Mouse (Mus musculus) heart, postnatal 36 days (tissue): ENCODE measurements around the gene Acot1. TPM values are rescaled to one million over a fixed set of nuclear protein-coding genes. Genes with fewer than 3 reads are reported as not detected.
A peak's percentile ranks its signal among the peaks of the same experiment; 100 is the strongest.
"Not testable (repeated sequence)": the region's sequence is repeated elsewhere in the genome, so short reads cannot be mapped to it uniquely, and the experiment has no call there.

ENCODE experiments used
- DNase-seq, 2 experiments: peaks; one replicate each; pipeline ENCODE4 v3.0.0; 2021 to 2022
- intact Hi-C: fragments of 180-260 bp; cut with DNase I; formaldehyde crosslinking; loops from one replicate; pipeline ENCODE4 v1.15.1; 2025
- total RNA-seq, 2 experiments: library from RNA; stranded (reverse); gene quantifications; 2 replicates each; pipeline ENCODE4 v1.2.3; 2021

The Acot1 gene
- total RNA-seq, result 10 to 100 TPM; 75.0 to 91.8 TPM

DNA sequence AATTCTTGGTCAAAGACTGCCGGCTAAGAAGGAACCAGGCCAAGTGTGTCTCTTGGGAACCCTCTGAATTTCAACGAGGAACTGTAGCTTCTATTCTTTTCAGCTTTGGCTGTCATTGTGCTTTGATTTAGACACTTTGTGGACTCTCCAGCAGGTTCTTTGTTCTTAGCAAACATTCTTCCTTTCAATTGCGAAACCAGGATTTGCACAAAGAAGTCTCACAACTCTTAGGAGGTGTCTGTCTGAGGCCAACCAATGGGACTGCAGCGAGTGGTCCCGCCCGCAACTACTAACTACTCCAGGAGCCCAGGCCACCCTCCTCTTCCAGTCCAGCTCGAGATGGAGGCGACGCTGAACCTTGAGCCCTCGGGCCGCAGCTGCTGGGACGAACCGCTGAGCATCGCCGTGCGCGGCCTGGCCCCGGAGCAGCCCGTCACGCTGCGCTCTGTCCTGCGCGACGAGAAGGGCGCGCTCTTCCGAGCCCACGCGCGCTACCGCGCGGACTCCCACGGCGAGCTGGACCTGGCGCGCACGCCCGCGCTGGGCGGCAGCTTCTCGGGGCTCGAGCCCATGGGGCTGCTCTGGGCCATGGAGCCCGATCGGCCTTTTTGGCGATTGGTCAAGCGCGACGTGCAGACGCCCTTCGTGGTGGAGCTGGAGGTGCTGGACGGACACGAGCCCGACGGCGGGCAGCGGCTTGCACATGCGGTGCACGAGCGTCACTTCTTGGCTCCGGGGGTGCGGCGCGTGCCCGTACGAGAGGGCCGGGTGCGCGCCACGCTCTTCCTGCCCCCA is at the start of gene Acot1:
TSS of gene Acot1 (plus strand) at position 320 of the 795 bp plus-strand sequence.
- intact Hi-C loops, result not testable (repeated sequence)
- DNase-seq, result peak; percentile 68 to 78

- intact Hi-C loops, result no loop called here
Measured at GRCm38 (mm10) chr12:83965235-83965634, 44.1 kb upstream of the Acot1 start.

DNA sequence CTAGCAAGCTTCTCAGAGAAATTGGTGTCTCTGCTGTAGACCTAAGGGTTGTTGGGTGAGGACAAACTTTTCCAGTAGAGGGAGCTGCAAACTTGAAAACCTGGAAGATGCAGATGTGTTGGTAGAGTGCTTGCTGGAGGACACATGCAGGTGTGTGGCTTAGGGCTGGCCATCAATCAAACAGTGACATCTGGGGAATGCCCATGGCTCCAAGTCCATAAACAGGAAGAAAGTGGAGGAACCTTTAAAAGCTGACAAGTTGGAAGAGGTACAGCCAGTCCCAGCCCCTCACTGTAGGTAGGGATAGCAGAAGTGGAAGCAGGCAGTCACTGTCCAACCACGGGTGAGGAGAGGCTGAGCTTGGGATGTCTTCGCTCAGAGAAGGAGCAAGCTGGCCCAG is 37.2 kb upstream of the Acot1 start:
- DNase-seq, result peak; percentile 32 to 51
- intact Hi-C loops, result loop anchor here (1.0 kb wide), 1 partner anchor 89 kb away; no protein-coding TSS in a partner anchor

More at GRCm38 (mm10) chr12:83965235-83965634, 44.1 kb upstream of the Acot1 start:
- no peak for DNase-seq

DNA sequence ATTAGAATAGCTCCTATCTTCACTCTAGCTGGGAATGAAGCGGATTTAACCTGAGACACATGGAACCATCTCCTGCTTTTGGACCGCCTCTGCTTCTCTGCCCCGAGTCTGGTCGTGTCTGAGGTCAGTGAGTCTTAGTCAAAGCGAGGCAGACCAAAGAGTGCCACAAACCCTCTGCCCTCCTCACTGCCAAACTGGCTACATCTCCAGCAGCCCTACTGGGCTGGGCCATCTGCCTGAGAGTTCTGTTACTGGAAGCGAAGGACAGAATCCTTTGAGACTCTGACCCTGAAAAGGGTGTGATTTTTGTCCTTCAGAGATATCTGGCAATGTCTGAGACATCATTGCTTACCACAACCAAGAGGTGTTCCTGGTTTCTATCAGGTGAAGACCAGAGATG is 30.4 kb upstream of the Acot1 start:
- intact Hi-C loops, result no loop called here
- no peak for DNase-seq

- DNase-seq, result no peak
- intact Hi-C loops, result no loop called here
Measured at GRCm38 (mm10) chr12:83981615-83982014, 27.7 kb upstream of the Acot1 start.

- intact Hi-C loops, result no loop called here
- DNase-seq, result no peak
Measured at GRCm38 (mm10) chr12:83984752-83985151, 24.5 kb upstream of the Acot1 start, which contains the start of gene Heatr4. Heatr4 (minus strand) TSS chr12:83984852.

DNA sequence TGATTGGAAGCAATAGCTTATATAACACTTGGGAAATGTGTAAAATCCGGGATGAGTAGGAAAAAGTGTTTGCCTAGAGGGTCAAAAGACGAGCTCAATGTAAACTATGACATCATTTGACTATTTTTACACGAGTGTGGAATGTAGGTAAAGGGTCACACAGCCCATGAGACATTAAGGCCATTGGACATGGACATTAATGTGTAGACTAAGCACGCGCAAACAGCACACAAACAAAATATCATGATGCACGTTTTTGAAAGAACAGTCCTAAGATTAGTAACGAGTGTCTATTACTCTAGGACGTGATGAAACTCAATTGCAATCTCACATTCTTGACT is 22.1 kb upstream of the Acot1 start:
- intact Hi-C loops, result no loop called here
- no peak for DNase-seq

GRCm38 (mm10) chr12:83987583-83988441 is 21.5 kb upstream of the Acot1 start, which contains the start of gene Acot2:
Acot2 (plus strand) TSS chr12:83987861.
- peak; percentile 72 to 87 for DNase-seq
- intact Hi-C loops, result no loop called here

DNA sequence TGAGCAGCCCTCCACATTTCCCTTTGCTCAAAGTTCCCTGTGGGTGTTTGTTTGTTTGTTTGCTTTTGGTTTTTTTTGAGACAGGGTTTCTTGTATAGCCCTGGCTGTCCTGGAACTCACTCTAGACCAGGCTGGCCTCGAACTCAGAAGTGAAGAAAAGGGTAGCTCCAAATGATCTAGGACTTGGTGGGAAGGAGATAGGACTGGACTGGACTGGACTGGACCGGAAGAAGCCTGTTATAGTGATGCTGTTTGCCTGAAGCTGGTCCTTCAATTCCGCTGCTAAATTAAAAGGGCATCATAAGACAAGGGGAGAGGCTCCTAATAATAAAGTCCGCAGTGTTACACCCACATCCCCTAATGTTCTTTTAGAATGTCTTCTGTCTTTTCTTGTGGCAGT is 20.8 kb upstream of the Acot1 start:
- no peak for DNase-seq
- intact Hi-C loops, result no loop called here

GRCm38 (mm10) chr12:83989378-83989777 is 19.9 kb upstream of the Acot1 start:
- intact Hi-C loops, result no loop called here
- DNase-seq, result no peak

- DNase-seq, result no peak
- intact Hi-C loops, result no loop called here
Measured at GRCm38 (mm10) chr12:83997221-83997620, 12.1 kb upstream of the Acot1 start.

DNA sequence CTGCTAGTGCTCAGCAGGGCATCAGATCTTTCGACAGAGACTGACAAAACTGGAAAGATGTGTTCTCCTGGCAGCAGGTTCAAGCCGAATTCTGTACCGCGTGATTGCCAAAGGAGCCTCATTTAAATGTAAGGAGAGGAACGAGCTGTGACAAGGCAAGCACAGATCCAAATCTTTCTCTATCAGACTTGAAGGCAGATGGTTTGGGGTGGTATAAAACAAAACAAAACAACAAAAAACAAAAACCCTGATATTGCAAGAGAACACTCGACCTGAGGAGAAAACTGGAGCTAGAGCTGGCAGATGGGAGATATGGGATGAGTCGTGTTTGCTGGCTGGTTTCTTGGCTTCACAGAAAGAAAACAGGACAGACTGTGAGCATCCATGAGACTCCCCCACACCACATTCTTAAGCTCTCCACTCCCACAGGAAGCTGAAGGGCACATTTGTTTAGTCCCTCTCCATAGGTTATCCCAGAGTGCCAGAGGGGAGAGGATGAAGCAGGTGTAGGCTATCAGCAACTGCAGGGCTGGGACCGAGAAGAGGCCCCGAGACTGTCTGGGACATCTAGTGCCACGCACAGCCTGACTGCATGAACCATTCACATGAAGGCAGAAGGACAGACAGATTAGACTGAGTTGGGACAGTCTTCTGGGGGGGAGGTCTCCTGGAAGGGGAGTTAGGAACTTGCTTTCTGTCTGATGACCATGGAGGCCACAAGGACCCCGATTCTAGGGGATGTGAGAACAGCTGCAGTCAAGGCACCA is 10.8 kb upstream of the Acot1 start:
- no peak for DNase-seq
- intact Hi-C loops, result no loop called here

DNA sequence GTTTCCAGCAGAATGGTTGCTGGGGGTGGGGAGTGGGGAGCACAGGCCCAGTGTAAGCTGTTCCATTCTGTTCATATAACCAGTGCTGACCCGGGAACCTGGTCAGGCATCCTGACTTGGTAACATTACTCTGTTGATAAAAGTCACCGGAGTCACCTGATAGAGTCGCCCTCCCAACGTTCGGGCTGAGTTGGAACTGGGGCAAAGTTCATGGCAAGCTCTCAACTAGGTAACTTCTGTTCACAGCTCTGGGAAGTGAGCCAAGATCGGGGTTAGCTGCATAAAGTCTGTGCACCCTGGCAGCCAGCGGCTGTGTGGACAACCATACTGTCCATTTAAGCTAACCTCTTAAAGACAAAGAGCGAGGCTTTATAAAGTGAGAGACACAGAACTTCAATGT is 10.1 kb upstream of the Acot1 start:
- intact Hi-C loops, result not testable (repeated sequence)
- DNase-seq, result peak; percentile 52 to 71

DNA sequence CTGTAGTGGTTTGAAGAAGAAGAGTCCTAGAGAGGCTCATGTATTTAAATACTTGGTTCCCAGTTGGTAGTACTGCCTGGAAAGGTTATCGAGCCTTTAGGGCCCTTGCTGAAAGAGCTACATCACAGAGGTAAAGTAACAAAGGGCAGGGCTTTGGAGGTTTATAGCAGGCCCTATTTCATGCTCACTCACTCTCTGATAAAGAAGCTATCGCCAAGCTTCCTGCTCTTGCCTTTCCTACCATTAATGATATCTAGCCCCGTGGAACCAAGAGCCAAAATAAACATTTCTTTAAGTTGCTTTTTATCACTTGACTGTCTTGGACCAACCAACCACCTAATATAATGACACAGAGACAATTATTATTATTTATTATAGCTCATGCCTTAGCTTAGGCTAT is 8.9 kb upstream of the Acot1 start:
- intact Hi-C loops, result no loop called here
- DNase-seq, result no peak

- no peak for DNase-seq
- intact Hi-C loops, result no loop called here
Measured at GRCm38 (mm10) chr12:84003866-84004265, 5.4 kb upstream of the Acot1 start.

GRCm38 (mm10) chr12:84008251-84008650 is 1.0 kb upstream of the Acot1 start:
- intact Hi-C loops, result no loop called here
- no peak for DNase-seq

DNA sequence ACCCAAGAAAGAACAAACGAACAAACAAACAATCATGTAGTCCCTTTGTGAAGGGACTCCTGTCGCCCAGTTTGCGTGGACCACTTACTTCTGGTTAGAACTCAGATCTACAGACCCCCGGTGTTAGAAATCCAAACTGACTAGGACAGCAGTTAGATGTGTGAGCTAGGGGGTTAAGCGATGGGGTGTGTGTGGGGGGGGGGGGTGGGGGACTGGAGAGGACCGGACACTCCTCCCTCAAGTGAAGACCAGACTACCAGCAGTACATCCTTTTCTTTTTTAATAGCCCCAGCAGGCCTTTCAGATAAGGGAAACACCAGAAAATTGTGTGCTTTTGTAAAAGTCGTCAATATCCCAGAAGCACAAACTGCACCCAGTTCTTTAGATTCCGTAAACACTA is 561 bp upstream of the Acot1 start:
- intact Hi-C loops, result no loop called here
- no peak for DNase-seq

DNA sequence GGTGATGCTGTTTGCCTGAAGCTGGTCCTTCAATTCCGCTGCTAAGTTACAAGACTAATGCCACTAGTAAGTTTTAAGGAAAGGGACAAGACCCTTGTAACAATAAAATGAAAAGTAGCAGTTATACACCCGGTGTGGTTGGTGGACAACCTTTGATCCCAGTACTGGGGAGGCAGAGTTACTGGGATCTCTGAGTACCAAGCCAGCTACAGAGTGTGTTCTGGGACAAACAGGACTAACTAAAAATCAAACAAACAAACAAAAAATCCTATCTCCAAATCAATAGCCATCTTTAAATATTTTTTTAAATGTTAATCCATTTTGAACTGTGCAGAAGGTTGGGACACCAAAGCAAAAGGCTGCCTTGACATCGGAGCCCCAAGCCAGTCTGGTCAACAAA is 911 bp downstream of the Acot1 start:
- intact Hi-C loops, result no loop called here
- no peak for DNase-seq

DNA sequence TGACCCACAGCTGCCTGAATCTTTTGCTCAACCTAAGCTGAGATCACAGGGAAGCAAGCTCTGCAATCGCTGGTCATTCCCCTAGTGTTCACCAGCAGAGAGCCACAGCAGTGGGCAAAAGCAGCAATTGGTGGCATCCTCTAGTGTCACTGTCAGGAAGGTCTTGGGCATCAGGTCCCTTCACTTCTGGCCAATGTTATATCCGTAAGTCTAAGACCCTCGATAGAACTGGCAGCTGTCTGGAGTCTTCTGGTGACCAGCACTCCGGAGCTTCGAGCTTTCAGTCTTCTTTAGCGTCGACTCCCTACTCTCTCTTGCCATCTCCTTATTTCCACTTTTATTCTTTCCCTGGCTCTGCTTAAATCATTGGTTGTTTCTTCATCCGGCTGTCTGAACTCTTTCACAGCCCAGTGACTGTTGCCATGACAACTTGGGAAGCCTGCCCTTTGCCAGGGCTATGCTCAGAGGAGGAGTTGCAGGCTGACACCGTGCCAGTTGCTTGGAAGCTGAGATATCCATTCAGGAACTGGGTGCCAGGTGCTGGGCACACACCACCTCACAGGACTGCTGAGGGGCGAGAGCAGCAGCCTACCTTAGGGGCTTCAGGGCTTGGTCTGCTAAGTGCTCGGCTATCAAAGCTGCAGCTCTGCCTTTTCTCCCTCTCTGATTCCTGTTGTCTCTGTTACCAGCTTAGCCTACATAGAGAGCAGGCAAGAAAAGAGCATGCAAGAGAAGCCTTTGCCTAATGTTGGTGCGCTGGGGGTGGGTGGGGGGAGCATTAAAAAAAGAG is 2.2 kb downstream of the Acot1 start:
- peak; percentile 53 to 58 for DNase-seq
- intact Hi-C loops, result no loop called here

- intact Hi-C loops, result no loop called here
- DNase-seq, result no peak
Measured at GRCm38 (mm10) chr12:84013130-84013529, 3.8 kb downstream of the Acot1 start.
